Mouse (Mus musculus) right cerebral cortex, adult 18-20 months (tissue): ENCODE data around the gene Eif4g2.

Experiments
- DNase-seq: peaks from one replicate; pipeline ENCODE4 v3.0.0; 2022; ENCODE audit warnings: mixed read lengths

The Eif4g2 gene

GRCm38 (mm10) chr7:111082822-111083732 lies at the start of gene Eif4g2:
Gene Eif4g2 (minus strand): TSS chr7:111083030.
- DNase-seq: peak; percentile 100

DNA sequence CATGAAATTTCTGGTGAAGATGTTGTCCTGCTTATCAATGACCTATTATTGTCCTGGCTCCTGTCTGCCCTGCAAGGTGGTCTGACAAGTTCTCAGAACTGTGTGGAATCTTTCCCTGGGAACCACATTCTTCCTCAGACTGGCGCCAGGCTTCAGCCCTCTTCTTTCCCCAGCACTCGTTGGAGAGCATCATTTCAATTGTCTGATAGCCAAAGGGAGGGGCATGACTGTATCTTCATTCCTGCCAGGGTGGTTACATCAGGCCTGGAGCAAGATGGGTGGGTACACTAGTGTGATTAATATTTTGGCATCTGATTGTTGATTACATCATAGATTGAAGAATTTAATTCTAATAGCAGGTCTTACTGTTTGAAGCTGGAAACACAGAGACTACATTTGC lies 49.8 kb upstream of the Eif4g2 start:
- no peak for DNase-seq

- DNase-seq: no peak
Observed at GRCm38 (mm10) chr7:111126636-111127395, 44.0 kb upstream of the Eif4g2 start.

DNA sequence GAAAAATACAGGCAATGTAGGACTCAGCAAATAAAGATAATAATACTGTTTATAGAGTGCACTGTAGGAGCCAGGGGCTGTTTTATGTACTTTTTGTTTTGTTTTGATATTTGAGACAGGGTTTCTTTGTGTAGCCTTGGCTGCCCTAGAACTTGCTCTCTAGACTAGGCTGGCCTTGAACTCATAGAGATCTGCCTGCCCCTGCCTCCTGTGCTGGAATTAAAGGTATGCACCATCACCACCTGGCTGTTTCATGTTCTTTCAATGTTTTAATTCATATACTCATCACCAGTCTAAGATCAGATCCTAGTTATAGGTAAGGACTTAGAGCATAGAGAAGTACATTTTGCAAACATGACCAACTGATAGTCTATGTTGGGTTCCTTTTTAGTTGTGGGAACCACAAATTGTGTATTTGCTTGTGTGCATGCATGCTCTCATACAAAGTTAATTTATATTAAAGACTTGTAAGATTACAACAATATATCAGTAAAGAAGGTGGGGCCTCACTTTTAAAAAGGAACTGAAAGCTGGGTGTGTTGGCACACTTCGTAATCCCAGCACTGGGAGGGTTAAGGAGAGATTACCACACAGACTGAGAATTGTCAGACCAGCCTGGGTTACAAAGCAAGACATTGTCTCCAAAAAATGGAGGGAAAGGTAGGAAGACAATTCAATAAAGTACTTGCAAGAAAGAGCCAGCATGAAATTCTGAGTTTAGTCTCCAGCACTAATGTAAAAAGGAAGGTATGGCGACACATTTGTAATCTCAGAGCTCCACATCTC lies 41.1 kb upstream of the Eif4g2 start:
- DNase-seq: no peak

DNA sequence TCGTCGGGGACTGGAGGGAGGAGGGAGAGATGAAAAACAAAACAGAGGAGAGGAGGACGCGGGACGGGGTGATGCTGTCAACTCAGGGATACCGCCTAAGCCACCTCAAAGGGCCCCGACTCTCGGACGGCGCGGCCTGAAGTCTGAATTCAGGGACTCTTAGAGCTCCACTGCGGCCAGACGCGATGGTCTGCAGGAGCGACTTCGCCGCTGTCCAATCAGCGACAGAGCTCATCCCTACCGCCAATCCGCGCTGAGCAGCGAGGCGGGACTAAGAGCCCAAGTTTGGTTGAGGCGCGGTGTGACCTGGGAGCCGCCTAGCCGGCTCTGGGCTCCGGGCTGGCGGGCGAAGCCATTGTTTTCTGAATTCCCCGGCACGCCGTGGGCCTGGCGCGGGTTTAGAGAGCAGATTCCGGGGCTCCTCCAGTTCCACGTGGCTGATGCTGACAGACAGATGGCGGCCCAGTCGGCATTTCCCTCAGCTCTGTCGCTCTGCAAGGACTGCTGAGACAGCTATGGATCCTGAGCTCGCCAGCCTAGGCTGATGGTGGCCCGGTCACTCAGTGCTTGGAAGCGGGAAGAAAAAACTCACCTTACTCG lies 39.8 kb upstream of the Eif4g2 start:
- DNase-seq: peak; percentile 98

DNA sequence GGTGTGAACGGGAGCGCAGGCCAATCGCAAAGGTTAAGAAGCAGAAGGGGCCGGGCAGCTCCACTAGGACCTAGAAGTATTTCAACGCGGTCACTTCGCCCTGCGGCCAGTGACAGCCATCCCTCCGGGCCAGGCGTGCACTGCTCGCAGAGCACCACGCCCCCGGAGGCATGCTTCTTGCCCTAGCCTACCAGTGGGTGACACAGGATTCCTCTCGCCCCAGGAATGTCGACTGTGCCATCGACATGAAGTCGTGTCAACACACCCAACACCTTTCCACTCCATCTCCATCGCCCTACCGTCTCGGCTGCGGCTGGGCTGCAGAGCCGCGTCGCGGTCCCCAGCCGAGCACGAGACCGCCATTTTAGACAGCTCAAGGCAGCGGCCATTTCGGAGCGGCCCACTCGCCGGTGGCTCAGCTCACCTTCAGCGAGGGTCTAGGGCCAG lies 39.3 kb upstream of the Eif4g2 start:
- DNase-seq: peak; percentile 69

DNA sequence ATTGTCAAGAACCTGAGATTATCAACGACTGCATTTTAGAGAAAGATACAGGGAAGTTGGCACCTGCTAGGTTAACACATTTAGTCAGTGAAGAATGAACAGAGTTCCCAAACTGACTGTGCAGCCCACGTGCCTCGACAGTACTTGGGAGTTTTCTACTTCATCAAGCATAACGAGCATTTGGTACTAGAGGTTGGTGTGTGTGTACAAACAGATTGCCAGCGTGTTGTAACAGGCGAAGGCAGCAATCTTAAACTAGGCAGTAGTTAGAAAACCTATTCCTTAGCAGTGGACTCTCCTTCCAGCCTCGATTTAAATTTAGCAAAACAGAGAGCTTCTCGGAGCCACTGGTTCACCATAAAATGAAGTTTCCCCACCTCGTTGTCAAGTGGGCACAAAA lies 38.7 kb upstream of the Eif4g2 start:
- no peak for DNase-seq

DNA sequence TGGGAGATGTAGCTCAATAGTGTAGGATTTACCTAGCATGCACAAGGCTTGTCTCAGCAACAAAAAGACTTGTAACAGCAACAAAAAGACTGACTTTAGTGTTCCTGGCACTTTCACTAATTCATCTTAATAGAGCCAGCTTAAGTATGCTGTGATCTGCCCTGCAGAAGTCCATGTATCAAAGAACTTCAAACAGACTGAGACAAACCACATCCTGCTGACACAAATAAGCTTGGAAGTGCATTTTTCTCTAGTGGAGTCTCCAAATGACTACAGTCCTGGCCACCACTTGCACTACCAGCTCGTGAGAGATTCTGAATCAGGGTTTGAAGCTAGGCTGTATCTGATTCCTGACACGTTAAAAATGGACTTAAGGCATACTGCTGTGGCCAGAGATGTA lies 26.7 kb upstream of the Eif4g2 start:
- no peak for DNase-seq

DNA sequence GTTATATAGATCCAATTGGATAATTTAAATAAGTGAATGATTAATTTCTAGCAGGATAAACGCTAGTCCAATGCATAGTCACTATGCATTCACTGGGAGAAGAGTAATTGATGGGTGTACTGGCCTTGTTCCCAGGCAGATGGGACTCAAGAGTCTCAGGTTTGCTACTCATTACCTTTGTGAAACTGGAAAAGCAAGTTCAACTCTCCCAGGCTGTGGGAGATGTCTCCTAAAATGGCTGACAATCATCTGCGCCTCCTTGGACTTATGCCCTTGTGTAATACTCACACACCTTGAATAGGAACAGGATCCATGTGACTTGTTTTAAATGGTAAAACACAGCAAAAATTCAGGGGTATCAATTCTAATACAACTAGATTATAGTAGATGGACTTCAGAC lies 26.3 kb upstream of the Eif4g2 start:
- no peak for DNase-seq

DNA sequence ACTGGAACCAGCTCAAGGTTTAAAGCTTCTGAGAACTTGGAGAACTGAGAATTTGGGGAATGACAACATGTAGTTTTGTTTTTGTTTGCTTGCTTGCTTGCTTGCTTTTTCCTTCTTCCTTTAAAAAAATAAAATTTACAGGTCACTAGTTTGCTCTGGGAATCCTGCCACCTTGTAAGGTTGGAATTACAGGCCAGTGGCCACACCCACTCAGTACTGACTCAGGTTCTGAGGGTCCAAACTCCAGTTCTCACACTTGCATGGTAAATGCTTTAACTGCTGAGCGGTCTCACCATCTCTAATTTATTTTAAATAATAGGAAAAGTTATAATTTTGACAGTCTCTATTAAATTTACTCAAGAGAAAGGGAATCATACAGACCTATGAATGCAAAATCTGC lies 15.4 kb upstream of the Eif4g2 start:
- no peak for DNase-seq

DNA sequence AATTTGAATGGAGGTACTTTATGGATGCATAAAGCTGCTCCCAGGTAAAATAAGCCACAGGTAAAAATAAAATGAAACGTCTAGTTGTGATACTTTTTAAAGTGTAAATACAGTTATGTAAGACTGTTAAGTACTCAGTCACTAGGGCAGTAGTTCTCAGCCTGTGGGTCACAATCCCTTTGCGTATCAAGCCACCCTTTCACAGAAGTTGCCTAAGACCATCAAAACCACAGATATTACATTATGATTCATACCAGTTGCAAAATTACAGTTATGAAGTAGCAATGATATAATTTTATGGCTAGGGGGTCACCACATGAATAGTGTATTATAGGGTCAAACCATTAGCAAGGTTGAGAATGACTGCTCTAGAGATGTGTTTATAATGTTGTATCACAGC lies 12.3 kb upstream of the Eif4g2 start:
- DNase-seq: no peak

DNA sequence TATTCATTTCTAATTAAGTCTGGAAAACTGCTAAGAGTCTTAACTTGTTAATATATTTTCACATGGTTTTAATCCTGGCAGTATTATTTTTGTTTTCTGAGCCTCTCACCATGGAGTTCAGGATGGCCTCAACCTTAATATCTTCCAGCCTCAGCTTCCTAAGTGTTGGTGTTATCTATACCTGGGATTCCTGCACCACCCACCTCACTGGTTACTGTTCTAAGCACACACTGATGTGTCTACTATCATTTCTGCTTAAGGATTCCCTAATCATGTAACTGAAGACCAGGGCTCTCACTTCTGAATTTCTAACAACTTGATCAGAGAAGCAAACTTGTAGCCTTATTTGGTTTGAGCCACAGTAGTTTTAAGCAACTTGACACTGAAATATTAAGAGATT lies 2.3 kb upstream of the Eif4g2 start:
- no peak for DNase-seq

GRCm38 (mm10) chr7:111084443-111084842 lies 1.6 kb upstream of the Eif4g2 start:
- DNase-seq: no peak

DNA sequence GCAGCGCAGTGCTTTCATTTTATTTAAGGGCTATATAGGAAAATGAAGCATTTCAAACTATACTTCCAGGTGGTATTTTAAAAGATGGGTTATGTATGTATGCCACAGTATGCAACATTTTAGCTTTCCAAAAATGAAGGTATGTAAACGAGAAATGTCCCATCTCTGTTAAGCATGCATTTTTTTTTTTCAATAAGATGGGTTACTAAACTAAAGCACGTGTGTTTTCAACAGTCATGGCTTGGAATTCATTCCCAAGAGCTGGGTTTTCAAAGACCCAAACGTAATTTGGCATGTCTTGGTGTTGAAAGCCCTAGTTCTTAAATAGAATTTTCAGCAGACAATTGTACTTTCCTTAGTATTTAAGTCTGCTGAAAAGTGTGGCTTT lies 897 bp upstream of the Eif4g2 start:
- DNase-seq: no peak

DNA sequence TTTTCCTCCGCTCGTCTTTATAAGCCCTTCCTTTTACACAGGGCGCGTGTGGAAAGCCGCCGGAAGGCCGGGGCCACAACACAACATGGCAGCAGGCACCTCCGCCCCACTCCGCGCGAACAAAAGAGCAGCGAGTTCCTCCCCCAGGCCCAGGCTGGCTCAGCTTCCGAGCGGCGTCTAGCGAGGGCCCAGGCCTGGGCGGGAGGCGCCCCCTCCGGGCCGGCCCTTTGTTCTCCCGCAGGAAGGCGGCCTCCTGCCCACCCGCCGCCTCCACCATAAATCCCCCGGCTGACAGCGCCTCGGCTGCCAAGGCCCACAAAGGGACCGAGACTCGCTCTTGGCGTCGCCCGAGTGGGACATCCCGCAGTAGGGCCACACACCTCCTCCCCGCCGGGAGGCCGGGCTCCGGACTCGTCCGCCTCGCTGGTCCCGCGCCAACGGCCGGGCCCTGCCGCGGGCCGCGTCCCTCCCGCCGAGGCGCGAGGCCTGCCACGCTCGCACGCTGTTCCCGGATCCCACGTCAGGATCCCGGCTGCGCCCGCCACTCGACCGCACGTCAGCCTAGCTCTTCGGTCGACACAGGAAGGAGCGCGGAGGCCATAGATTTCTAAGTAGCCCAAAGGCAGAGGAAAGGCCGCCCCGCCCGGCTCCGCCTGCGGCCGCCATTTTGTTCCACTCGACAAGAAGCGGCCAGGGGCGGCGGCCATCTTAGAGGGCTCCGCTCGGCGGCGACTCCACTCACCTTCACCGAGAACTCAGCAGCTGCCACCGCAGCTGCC lies 598 bp downstream of the Eif4g2 start:
- DNase-seq: peak; percentile 79

- DNase-seq: no peak
Observed at GRCm38 (mm10) chr7:111080876-111081275, 2.0 kb downstream of the Eif4g2 start.

DNA sequence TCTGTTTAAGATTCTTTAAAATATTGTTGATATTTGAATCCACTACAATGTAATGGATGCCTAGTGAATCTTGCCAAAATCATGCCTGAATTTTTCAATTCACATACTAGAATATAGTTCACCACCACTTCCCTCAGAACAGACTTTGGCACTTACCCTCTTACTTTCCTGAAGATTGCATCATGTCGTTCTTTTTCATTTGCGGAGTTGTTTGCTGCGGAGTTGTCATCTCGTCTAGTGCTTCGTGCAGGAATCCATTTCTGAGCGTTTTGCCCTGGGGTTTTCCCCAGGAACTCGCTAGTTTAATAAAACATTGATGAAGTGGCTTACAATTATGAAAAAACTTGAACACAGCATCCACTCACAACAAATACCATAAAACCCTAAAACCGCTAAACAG lies 2.8 kb downstream of the Eif4g2 start:
- DNase-seq: no peak

DNA sequence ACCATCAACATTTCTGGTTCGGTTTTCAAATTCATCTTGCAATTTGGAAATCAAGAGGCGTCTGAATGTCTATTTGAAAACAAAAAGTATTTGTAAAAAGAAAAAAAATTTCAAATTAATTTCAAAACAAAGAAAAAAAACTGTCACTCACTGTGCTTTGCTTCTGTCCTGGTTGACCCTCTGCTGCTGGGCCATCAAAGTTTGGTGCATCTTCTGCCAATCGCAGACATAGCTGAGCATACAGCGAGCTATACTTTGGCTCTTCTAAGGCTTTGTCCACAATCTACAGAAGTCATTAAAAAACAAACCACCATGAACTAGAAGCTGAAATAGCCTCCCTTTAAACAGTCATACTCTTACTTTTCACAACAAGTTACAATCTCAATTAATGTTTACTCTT lies 4.6 kb downstream of the Eif4g2 start:
- no peak for DNase-seq

GRCm38 (mm10) chr7:111075288-111075687 lies 7.5 kb downstream of the Eif4g2 start:
- DNase-seq: no peak

DNA sequence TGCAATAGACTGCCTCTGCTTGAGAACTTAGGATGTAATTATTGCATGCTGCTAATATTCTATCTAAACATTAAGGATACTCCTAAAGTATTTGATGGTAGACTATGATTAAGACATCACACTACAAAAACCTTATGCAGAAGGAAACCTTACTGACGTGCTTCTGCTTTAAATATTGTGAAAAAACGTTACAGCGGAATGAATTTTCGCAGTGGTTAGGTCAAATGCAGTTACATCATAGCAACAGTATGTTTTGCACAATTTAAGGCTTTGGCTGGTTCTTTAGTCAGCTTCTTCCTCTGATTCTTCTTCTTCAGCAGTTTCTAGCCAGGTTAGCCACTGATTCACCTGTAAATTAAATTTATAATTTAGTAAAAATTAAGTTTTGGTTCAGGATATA lies 10.4 kb downstream of the Eif4g2 start:
- no peak for DNase-seq

DNA sequence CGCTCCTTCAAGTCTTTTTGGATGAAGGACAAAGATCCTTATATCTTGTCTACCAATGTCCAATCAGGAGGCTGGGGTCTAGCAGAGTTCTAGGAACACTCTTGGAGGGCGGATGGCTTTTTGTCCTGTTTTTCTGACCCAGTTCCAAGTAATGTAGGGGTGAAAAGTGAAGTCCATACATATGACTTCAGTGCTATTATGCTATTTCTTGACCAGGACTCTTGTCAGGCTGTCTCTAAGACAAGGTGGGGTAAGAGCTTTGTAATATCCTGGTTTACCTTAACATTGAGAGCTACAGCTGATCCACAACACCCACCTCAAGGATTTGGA lies 12.7 kb downstream of the Eif4g2 start:
- DNase-seq: no peak
